Mouse (Mus musculus) adrenal gland (tissue): ENCODE measurements around the gene Emilin2.

Experiments
- intact Hi-C: fragments of 180-260 bp; cut with DNase I; formaldehyde crosslinking; loops from one replicate; pipeline ENCODE4 v1.15.1; 2025

The Emilin2 gene

GRCm38 (mm10) chr17:71301413-71301812, 10.4 kb downstream of the Emilin2 start:
- intact Hi-C loops: no loop called here

- intact Hi-C loops: no loop called here
These were observed 11.4 kb downstream of the Emilin2 start for GRCm38 (mm10) chr17:71300338-71300737.

GRCm38 (mm10) chr17:71299879-71300278, 11.9 kb downstream of the Emilin2 start:
- intact Hi-C loops: no loop called here

- intact Hi-C loops: no loop called here
These were observed 17.2 kb downstream of the Emilin2 start for GRCm38 (mm10) chr17:71294570-71294969.

- intact Hi-C loops: no loop called here
These were observed 18.9 kb downstream of the Emilin2 start for GRCm38 (mm10) chr17:71292897-71293296.

GRCm38 (mm10) chr17:71291897-71292420, 19.8 kb downstream of the Emilin2 start:
- intact Hi-C loops: no loop called here

GRCm38 (mm10) chr17:71290486-71291410, 21.0 kb downstream of the Emilin2 start:
- intact Hi-C loops: no loop called here

GRCm38 (mm10) chr17:71289572-71290176, 22.1 kb downstream of the Emilin2 start:
- intact Hi-C loops: no loop called here

GRCm38 (mm10) chr17:71288808-71289548, 22.8 kb downstream of the Emilin2 start:
- intact Hi-C loops: no loop called here

GRCm38 (mm10) chr17:71288145-71288758, 23.5 kb downstream of the Emilin2 start:
- intact Hi-C loops: no loop called here

- intact Hi-C loops: no loop called here
These were observed 24.2 kb downstream of the Emilin2 start for GRCm38 (mm10) chr17:71287586-71287985.

- intact Hi-C loops: no loop called here
These were observed 25.8 kb downstream of the Emilin2 start for GRCm38 (mm10) chr17:71285929-71286328.

- intact Hi-C loops: no loop called here
These were observed 26.9 kb downstream of the Emilin2 start for GRCm38 (mm10) chr17:71284890-71285289.

- intact Hi-C loops: no loop called here
These were observed 28.5 kb downstream of the Emilin2 start for GRCm38 (mm10) chr17:71283237-71283636.

- intact Hi-C loops: no loop called here
These were observed 29.1 kb downstream of the Emilin2 start for GRCm38 (mm10) chr17:71282716-71283115.

GRCm38 (mm10) chr17:71277701-71278491, 33.9 kb downstream of the Emilin2 start:
- intact Hi-C loops: no loop called here

- intact Hi-C loops: no loop called here
These were observed 35.0 kb downstream of the Emilin2 start for GRCm38 (mm10) chr17:71276771-71277170.

- intact Hi-C loops: no loop called here
These were observed 37.9 kb downstream of the Emilin2 start for GRCm38 (mm10) chr17:71273901-71274300.

GRCm38 (mm10) chr17:71268599-71268998, 43.2 kb downstream of the Emilin2 start:
- intact Hi-C loops: no loop called here

GRCm38 (mm10) chr17:71268152-71268551, 43.6 kb downstream of the Emilin2 start:
- intact Hi-C loops: no loop called here
